Mouse (Mus musculus) kidney, embryonic 16.5 days (tissue): ENCODE data around the gene Vps9d1. TPM values are rescaled to one million over a fixed set of nuclear protein-coding genes. Genes with fewer than 3 reads are reported as not detected.

ENCODE experiments used
- ATAC-seq: fragments of 200-750 bp; cut with Nextera tagmentation; 2 replicates; pipeline ENCODE4 v1.8.0; 2017; ENCODE audit warnings: moderate TSS enrichment; ENCODE audit not compliant: low FRiP score, low TSS enrichment
- H3K27ac ChIP-seq: fragments of 300-500 bp; sonication (generic); 2 replicates; pipeline ENCODE4 v1.5.1; 2014; ENCODE audit warnings: low read length
- H3K27me3 ChIP-seq: fragments of 300-500 bp; sonication (generic); 2 replicates; pipeline ENCODE4 v1.6.1; 2014; ENCODE audit warnings: low read length, control low read depth, mixed read lengths; ENCODE audit not compliant: insufficient read depth
- H3K36me3 ChIP-seq: fragments of 300-500 bp; sonication (generic); 2 replicates; pipeline ENCODE4 v1.6.1; 2014; ENCODE audit warnings: low read length, control low read depth, mixed read lengths; ENCODE audit not compliant: insufficient read depth
- H3K4me1 ChIP-seq: fragments of 300-500 bp; sonication (generic); 2 replicates; pipeline ENCODE4 v1.6.1; 2014; ENCODE audit warnings: low read length, control low read depth, mixed read lengths; ENCODE audit not compliant: insufficient read depth
- H3K4me2 ChIP-seq: fragments of 300-500 bp; sonication (generic); replicated peaks from 2 replicates; pipeline ENCODE4 v1.6.1; 2014; ENCODE audit warnings: low read depth, low read length
- H3K4me3 ChIP-seq: fragments of 300-500 bp; sonication (generic); 2 replicates; pipeline ENCODE4 v1.5.1; 2014; ENCODE audit warnings: mild to moderate bottlenecking, low read length
- H3K9ac ChIP-seq: fragments of 300-500 bp; sonication (generic); replicated peaks from 2 replicates; pipeline ENCODE4 v1.6.1; 2014; ENCODE audit warnings: low read length
- H3K9me3 ChIP-seq: fragments of 300-500 bp; sonication (generic); 2 replicates; pipeline ENCODE4 v1.6.1; 2016; ENCODE audit warnings: low read length, control low read depth
- WGBS: fragments of 180-500 bp; shearing (Covaris S2); extraction: QIAGEN DNeasy Blood & Tissue Kit; methylation state at CpG from one replicate; pipeline ENCODE4 v1.1.7; 2014; 5-methylcytosine and 5-hydroxymethylcytosine counted together
- polyA plus RNA-seq: library from polyadenylated mRNA; unstranded; fragments of >200 nt; fragmentation: Nextera tagmentation; extraction: Ambion mirVana; gene quantifications from 2 replicates; pipeline ENCODE4 v1.2.1, GENCODE M21; 2015

The Vps9d1 gene
- polyA plus RNA-seq, 1 experiment from 2014 or later: 25.8 TPM

DNA sequence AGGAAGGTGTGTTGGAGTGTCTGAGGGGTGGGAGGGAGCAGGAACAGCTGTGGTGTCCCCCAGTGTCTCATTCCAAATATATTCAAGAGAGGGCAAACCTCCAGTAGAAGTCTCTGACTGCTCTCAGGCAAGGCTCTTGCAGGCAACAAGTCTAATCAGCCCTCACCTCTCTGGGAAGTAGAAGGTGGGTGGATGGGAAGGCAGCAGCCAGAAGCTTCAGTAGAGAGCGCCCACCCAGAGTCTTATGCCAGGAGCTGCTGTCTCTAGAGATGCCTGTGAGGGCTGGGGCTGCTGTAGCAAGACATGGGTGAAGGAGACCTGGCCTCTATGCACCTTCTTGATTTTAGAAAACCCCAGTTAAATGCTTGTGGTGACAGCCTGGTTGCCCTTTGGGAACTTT lies 25.7 kb downstream of the Vps9d1 start:
- no peak overlapping the region for H3K9ac ChIP-seq

DNA sequence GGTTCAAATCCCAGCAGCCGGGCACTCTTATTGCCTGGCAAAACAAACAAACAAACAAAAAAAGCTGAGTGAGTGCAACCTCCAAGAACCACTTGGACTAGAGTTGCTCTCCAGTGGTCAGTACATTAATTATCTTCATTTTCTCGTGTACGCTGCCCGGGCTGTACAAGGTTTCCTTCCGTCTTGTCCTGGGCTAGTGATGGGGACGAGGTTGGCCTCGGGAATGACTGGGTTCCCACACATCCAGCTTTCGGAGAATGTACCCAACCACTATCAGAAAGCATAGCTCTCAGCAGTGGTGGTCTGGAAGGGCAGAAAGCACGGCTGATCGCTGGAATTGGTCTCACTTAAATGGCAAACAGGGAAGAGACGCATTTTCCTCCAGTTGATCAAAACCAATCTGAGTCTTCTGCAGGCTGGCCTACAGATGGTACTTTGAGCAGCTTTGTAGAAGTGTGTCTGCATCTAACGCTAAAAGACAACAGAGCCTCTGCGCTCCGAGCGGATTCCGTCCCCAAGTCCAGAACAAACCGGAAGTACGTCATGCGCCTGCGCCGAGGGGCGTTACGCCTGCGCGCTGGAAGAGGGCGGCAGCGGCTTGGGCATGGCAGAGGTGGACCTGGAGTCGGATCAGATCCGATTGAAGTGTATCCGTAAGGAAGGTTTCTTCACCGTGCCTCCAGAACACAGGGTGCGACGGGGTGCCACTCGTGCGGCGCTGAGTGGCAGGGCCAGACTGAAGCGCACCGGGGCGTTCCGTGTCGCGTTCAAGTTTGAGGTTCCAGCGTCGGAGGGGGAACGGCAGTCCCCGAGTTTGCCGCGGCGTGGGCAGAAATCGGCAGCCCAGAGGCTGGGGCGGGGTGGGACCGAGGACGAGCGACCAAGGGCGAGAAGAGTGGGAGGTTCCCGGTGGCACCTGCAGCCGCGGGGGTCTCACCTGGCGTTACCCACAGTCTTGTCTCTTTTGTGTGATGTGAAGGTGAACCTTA lies 29.6 kb downstream of the Vps9d1 start, which contains the start of gene Cdk10:
Gene Cdk10 (plus strand): TSS at position 565 of the 989 bp plus-strand sequence.
- H3K36me3 ChIP-seq: peaks cover 19% of the 10 kb centered on the region; the same call in 1 of the 2 replicates
- peak within 1 kb of the TSS; percentile 80 for H3K27ac ChIP-seq
- no peaks in the 10 kb centered on the region for H3K9me3 ChIP-seq
- peak within 1 kb of the TSS; percentile 84 for H3K4me3 ChIP-seq
- WGBS: 2% methylated on average over 59 of the region's 59 CpGs
- ATAC-seq: peak; percentile 89
- H3K4me2 ChIP-seq: peak within 1 kb of the TSS; percentile 66
- no peaks in the 10 kb centered on the region for H3K27me3 ChIP-seq
- H3K4me1 ChIP-seq: peaks cover 11% of the 10 kb centered on the region
- H3K9ac ChIP-seq: peak within 1 kb of the TSS; percentile 89

More for the DNA sequence above, 25.7 kb downstream of the Vps9d1 start:
- H3K9me3 ChIP-seq: no peaks in the 10 kb centered on the region
- no peak overlapping the region for H3K4me2 ChIP-seq
- no peaks in the 10 kb centered on the region for H3K27me3 ChIP-seq
- H3K27ac ChIP-seq: no peak overlapping the region
- H3K36me3 ChIP-seq: peaks cover 19% of the 10 kb centered on the region; the same call in 1 of the 2 replicates
- no peak overlapping the region for H3K4me3 ChIP-seq
- peaks cover 11% of the 10 kb centered on the region for H3K4me1 ChIP-seq
- no peak for ATAC-seq
- WGBS: 100% methylated on average over 1 of the region's 1 CpGs

DNA sequence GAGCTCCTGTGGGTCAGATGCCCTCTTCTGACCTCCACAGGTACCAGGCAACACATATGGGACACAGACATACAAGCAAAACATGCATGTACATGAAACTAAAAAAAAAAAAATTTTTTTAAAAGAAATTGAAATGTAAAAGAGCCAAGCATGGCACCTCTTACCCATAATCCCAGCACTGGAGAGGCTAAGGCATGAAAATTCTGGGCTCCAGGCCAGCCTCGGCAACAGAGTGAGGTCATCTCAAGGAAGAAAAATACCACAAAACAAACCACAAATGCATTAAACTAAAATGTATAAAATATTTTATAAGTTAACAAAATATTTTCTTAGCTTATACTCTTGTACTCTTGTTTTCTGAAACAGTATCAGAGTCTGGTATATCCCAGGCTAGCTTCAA lies 33.2 kb downstream of the Vps9d1 start:
- Histone ChIP-seq H3K27me3 (no peaks in the 10 kb centered on the region), H3K9ac (no peak overlapping the region), H3K9me3 (no peaks in the 10 kb centered on the region), H3K36me3 (no peaks in the 10 kb centered on the region), H3K27ac (no peak overlapping the region), H3K4me2 (no peak overlapping the region), H3K4me3 (no peak overlapping the region), H3K4me1 (peaks cover 11% of the 10 kb centered on the region)
- ATAC-seq: no peak
- 72% methylated on average over 1 of the region's 1 CpGs for WGBS

DNA sequence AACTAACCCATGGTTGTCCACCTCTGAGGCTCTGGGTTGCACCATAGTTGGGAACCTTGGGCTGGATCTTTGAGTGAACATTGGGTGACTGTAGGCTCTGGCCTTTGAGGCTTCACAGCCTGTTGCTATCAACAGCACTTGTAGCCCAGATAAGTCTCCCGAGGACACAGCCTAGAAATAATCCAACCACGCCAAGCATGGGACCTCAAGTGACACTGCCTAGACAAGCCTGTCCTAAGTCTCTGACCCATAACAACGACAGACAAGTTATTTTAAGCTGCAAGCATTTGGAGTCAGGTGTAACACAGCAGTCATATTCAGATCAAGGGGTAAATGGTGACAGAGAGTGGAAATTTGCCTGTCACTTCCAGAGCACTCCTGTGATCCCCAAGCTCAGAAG lies 38.7 kb downstream of the Vps9d1 start:
- Histone ChIP-seq H3K9ac (no peak overlapping the region), H3K27ac (no peak overlapping the region), H3K9me3 (no peaks in the 10 kb centered on the region), H3K36me3 (no peaks in the 10 kb centered on the region), H3K4me3 (no peak overlapping the region), H3K4me1 (peaks cover 19% of the 10 kb centered on the region), H3K27me3 (no peaks in the 10 kb centered on the region), H3K4me2 (no peak overlapping the region)
- WGBS: 71% methylated on average over 3 of the region's 3 CpGs
- no peak for ATAC-seq

DNA sequence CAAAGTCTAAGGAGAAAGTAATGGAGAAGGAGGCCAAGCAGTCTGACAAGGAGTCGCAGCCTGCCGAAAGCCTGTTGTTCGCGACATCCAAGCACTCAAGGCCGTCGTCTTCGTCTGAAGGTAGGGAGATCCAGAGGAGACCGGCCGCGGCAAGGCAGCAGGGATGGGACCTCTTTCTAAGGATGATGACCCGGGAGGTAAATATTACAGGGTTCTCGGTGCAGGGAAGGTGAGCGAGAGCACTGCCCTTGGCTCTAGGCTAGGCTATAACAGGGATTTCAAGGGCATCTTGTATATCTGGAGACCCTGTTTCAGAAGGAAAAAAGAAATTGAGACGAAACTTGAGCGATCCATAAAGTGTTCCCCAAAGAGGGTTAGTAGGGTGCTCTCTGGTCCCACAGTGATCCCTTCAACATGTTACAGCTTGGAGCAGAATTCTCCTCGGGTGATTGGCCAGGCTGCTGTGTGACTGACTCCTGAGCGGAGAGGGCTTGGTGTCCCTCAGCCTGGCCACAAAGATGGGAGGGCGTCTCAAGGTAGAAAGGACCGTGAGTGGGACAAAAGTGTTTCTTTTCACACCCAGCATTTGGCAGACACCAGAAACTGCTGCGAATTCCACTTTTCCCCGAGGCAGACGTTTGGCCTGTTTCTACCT lies 40.9 kb downstream of the Vps9d1 start:
- H3K9me3 ChIP-seq: no peaks in the 10 kb centered on the region
- peak overlapping the region; percentile 81 for H3K9ac ChIP-seq
- peaks cover 12% of the 10 kb centered on the region for H3K36me3 ChIP-seq
- peak; percentile 18; the same call in 1 of the 2 replicates for ATAC-seq
- peaks cover 19% of the 10 kb centered on the region for H3K4me1 ChIP-seq
- H3K4me2 ChIP-seq: peak overlapping the region; percentile 94
- H3K27ac ChIP-seq: peak overlapping the region; percentile 80
- no peaks in the 10 kb centered on the region for H3K27me3 ChIP-seq
- 6% methylated on average over 22 of the region's 22 CpGs for WGBS
- H3K4me3 ChIP-seq: peak overlapping the region; percentile 69

DNA sequence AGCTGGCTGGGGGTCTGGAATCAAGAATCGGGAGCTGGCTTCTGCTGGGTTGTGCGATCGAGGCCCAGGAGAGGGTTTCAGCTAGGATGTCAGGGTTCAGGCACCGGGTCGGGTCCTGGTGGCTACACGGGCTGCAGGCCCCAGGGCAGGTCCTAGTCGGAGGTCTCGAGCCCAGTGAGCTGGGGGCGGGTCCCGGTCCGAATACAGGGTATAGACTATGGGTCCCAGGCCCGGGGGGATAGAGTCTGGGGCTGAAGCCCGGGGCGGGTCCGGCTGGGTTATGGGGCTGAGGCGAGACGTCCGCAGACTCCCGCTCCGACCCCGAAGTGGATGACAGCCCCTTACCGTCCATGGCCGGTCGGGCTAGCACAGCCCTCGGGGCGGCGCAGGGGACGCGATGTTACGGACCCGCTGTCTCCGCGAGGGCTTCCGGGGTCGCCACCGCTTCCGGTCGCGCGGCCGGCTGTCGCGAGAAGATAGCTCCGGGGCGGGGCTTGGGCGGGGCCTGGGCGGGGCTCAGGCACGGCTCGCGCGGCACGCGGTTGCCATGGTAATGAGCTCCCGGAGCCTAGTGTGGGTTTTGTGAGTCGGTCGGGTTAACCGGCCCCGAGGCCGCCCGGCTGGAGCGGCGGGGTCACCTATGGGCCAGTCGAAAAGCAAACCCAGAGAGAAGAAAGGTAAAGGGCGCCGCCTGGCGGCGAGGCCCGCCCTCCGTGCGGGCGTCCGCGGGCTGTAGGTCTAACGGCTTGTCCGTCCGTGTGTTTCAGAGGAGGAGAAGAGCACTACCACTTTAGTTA lies 41.6 kb downstream of the Vps9d1 start, which contains the start of the genes Chmp1a and Spata33:
Gene Chmp1a (minus strand): TSS at position 443 of the 797 bp plus-strand sequence.
Gene Spata33 (plus strand): TSS at position 512 of the 797 bp plus-strand sequence.
- Histone ChIP-seq H3K9me3 (no peaks in the 10 kb centered on the region), H3K9ac (peak within 1 kb of the TSS; percentile 97), H3K4me1 (peaks cover 19% of the 10 kb centered on the region), H3K4me3 (peak within 1 kb of the TSS; percentile 69), H3K27ac (peak within 1 kb of the TSS; percentile 80), H3K27me3 (no peaks in the 10 kb centered on the region), H3K36me3 (peaks cover 15% of the 10 kb centered on the region), H3K4me2 (peak within 1 kb of the TSS; percentile 94)
- under 1% methylated on average over 75 of the region's 76 CpGs for WGBS
- peak; percentile 97 for ATAC-seq

DNA sequence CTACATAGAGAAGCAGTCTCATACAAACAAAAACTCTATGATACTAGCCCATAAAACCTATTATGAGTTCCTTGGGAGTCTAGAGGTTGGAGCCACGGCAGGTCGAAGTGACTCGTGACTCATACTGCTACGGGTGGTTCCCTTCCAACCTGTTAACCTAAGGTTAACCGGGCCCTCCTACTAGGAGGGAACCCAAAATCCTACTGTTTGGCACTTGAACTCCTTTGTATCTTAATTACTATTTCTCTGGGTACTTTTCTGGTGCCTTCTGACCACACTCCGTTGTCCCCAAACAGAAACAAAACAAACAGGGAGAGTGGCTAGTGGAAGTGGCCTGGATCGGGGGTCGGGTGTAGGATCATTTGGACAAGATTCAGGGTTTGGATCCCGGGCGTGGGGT lies 42.3 kb downstream of the Vps9d1 start:
- no peak for ATAC-seq
- peak overlapping the region; percentile 69 for H3K4me3 ChIP-seq
- H3K4me1 ChIP-seq: peaks cover 19% of the 10 kb centered on the region
- WGBS: 37% methylated on average over 10 of the region's 10 CpGs
- H3K9ac ChIP-seq: peak overlapping the region; percentile 97
- peaks cover 21% of the 10 kb centered on the region for H3K36me3 ChIP-seq
- H3K27ac ChIP-seq: no peak overlapping the region
- H3K9me3 ChIP-seq: no peaks in the 10 kb centered on the region
- peak overlapping the region; percentile 94 for H3K4me2 ChIP-seq
- H3K27me3 ChIP-seq: no peaks in the 10 kb centered on the region

DNA sequence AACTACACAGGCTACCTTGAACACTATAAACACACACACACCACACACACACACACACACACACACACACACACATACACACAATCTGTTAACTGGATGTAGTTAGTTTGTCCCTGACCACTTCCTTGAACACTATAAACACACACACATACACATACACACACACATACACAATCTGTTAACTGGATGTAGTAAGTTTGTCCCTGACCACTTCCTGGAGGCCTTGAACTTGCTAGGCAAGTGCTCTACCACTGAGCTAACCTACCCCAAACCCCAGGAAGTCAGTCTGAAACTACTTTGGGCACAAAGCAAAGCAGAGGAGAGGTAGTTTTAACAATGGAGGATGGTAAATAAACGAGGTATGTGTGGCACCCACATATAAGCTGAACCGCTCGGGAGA lies 50.6 kb downstream of the Vps9d1 start:
- WGBS: 85% methylated on average over 3 of the region's 3 CpGs
- no peak overlapping the region for H3K9ac ChIP-seq
- no peak overlapping the region for H3K4me3 ChIP-seq
- no peak for ATAC-seq
- no peak overlapping the region for H3K27ac ChIP-seq
- no peaks in the 10 kb centered on the region for H3K27me3 ChIP-seq
- peaks cover 23% of the 10 kb centered on the region for H3K36me3 ChIP-seq
- H3K9me3 ChIP-seq: no peaks in the 10 kb centered on the region
- no peaks in the 10 kb centered on the region for H3K4me1 ChIP-seq
- no peak overlapping the region for H3K4me2 ChIP-seq

GRCm38 (mm10) chr8:123202288-123202687 lies 51.9 kb downstream of the Vps9d1 start:
- Histone ChIP-seq H3K9me3 (no peaks in the 10 kb centered on the region), H3K9ac (no peak overlapping the region), H3K4me1 (no peaks in the 10 kb centered on the region), H3K27me3 (no peaks in the 10 kb centered on the region), H3K36me3 (peaks cover 17% of the 10 kb centered on the region), H3K27ac (no peak overlapping the region), H3K4me3 (no peak overlapping the region), H3K4me2 (no peak overlapping the region)
- WGBS: 25% methylated on average over 5 of the region's 5 CpGs
- ATAC-seq: peak; percentile 32; the same call in 1 of the 2 replicates
